Mouse (Mus musculus): ENCODE data around the gene Fkbp1a.

Fkbp1a gene

DNA sequence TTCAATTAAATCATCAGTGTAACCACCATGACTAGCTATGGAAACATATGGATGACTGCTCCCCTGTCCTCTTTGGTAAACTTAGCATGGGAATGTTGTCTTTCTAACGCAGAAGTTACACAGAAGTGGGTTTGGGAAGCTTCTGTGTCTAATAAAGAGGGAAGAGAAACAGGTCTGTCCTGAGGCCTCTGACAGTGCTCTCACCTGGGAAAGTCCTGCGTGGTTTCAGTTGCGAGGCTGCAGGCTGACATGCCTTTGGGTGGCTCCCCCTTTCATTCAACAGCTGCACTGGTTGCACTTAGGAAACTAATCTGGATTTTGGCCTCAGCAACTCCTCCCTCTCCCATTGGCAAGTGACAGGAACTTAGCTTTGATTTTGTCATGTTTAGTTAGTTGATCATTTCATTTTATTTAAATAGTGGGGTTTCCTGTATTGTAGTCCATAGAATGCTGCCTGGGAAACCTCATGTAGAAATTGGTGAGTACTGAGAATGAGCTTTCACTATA is 7.4 kb downstream of the Fkbp1a start:
- DNase-seq: no peak

DNA sequence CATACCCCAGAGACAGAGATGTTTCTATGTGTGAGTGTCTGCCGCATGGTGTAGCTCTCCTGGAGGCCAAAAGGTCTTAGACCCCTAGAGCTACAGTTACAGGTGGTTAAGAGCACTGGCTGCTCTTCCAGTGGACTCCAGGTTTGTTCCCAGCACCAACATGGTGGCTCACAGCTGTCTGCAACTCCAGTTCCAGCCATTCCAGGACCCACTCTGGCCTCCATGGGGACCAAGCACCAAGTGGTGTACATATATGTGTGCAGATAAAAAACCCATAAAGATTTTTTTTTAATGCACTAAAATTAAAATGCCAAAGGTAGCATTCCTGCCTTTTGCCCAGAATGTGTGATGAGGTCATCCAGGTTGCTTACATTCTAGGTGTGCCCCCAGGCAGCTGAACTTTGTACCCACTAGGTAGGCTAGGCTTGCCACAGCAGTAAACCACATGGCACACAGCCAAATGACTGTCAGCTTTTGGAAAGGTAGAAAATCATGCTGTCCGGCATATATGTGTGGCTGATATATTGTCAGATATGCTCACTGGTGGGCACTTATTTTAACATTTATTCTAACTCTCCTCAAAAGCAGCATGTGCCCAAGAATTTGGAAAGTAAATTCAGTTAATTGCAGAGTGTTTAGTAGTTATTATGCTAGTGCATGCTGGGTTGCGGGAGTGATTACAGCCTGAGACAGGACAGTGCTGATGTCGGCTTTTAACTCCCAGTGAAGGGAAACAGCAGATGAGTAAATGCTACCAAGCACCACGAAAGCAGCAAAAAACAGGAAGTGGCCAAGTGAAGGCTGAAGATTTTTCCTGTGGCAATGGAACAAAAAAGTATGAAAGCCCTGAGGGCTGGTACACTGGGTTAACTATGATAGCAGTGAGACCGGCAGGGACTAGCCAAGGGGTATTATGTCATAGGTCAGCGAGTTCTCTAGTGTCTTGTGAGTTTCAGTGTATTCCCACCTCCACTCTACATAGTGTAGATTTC is 20.9 kb downstream of the Fkbp1a start:
- DNase-seq: no peak

- DNase-seq: no peak
These were observed 21.7 kb downstream of the Fkbp1a start for GRCm38 (mm10) chr2:151564006-151564405.

DNA sequence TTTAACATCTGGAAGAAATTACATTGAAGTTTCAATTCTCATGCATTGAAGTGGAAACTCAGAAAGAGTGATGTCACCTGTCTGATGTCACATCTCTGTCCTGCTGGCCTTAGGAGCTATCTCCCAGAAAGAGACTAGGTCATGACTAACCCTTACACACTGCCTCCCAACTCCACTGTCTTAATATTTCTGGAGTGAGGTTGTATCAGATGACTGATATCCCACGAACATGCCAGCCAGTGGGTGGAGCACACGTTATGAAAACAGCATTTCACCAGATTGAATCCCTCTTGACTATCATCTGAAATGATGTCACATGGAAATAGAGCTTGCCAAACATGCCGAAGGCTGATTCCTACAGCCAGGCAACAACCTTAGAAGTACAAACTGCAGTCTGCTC is 22.7 kb downstream of the Fkbp1a start:
- DNase-seq: peak; percentile 60

DNA sequence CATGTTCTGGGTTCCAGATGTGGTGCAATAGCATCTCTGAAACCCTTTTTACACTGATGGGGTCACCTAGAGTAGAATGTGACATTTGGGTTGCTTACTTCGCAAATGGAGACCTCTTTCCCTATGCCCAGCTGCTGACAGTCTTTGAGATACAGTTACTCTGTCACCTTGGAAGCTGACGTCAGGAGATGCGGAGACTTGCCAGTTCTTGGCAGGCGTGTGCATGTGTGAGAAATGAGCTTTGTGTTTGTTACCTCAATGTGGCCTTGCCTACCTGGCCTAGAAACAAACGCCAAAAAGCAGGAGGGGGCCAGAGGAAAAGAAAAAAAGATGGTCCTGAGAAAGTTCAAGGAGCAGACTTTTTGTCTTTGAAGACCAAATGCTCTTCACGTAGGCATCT is 24.6 kb downstream of the Fkbp1a start:
- DNase-seq: no peak

DNA sequence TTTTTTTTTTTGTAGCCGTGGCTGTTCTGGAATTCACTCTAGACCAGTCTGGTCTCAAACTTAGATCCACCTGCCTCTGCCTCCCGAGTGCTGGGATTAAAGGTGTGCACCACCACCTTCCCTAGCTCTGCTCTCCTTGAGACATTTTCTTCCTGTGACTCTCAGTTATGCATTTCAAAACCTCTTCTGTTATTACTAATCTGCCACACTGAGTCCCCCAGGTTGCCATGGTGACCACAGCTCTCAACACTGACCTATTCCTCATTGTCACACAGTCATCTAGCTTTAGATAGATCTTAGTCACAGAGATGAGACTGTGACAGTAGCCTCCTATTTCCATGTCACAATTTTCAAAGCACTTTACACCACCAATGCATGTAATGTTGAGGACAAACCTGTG is 27.2 kb downstream of the Fkbp1a start:
- no peak for DNase-seq

GRCm38 (mm10) chr2:151571873-151572700 is 29.8 kb downstream of the Fkbp1a start, which contains the start of gene Sdcbp2:
Gene Sdcbp2 (plus strand): TSS chr2:151572622.
- DNase-seq: no peak

GRCm38 (mm10) chr2:151573667-151574066 is 31.4 kb downstream of the Fkbp1a start:
- peak; percentile 62 for DNase-seq

DNA sequence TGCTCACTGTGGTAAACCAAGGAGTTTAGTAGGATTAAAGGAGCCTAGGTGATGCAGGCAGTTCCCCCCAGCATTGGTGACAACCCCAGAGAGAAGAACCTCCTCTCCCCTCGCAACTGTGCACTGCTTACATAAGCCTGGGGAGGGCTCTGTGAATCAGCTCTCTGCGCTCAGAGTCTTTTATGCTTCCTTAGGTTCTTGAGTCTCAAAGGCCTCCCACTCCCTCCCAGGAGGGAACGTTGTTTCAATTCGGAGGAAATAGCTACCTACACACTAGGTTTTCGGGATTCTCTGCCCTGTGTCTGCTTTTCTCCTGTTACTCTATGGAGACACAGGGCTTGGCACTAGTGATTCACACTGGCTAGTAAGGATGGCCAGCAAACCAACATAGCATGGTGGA is 32.3 kb downstream of the Fkbp1a start:
- peak; percentile 71 for DNase-seq

DNA sequence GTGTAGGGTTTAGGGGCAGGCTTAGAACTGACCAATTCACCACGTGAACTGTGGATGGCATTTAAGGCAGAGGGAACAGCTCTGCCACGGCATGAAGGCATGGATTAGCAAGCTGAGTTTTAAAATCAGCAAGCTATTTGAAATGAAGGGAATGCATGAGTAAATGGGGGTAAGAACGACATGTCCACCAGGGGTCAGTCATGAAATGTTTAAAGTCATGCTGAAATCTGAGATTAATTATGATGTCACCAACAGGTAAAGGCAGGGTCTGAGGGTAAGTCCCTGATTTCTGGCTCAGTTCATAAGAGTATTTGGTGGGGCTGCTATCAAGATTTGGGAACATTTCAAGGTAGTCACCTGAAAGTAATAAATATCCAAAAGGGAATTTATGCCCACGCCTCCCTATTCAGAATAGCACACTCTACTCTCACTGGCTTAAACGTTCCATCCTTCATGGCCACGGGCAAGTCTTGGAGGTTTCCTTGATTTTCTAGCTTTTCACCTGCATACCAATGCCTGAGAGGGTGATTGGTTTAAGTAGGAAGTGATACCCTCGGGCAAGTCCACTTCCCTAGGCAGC is 32.9 kb downstream of the Fkbp1a start:
- no peak for DNase-seq

DNA sequence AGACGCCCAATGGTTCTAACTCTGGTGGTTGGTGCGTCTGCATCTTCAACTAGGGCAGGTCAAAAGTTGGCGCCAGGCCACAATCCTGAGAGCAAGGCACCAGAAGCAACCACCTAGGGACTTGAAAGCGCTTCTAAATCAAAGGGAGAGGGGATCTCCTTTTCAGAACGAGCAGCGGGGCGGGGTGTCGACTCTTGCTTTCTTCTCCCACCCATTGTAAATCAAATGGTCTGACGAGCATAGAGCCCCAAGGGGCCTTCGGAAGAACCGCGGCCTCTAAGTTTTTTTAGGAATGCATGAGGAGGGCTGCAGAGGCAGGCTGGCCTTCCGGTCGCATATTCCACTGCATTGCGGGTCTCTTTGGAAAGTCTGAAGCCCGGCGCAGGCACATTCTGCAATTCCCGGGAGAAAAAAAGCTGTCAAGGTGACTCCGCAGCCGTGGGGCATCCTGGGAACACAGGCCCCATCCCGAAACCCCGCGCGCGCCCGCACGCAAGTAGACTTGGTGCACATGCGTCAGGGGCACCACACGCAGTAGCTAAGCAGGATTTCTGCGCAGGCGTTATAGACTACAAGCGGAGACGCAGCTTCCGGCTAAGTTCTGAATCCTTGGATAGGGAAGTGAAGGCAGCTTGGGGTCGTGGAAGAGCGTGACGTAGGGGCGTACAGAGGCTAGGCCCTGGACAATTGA is 33.6 kb downstream of the Fkbp1a start:
- DNase-seq: peak; percentile 95

DNA sequence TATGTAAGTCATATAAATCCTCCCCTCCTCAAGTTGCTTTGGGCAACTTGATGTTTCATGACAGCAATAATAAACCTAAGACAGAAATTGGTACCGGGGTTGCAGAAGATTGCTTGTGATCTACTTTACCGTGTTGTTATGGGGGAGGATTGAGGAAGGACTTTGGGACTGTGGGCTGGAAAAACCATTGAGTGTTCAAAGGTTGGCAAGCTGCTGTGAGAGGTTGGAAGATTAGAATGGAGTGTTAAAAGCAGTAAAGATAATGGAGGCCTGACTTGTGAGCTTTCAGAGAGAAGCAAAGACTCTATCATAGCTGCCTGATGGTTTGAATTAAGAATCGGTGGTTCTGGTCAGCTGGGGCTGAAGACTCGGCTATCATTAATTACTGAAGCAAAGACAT is 36.9 kb downstream of the Fkbp1a start:
- DNase-seq: no peak

DNA sequence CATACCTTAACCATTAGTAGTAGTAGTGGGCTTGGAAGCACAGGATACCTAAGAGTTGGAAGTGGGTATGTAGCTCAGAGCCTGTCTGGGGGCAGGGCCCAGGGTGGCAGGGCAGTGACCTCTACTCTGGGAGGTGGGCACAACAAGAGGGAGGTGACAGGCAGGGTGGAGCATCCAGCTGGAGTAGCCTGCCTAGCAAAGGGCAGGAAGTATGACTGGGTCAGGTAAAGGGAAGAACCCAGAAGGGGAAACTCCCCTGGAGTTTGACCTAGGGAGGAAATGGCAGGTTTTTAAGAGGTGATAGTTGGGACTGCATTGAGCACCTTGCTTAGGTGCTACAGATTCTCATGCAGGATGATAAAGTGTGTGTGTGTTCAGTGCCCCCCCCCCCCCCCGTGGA is 38.7 kb downstream of the Fkbp1a start:
- DNase-seq: no peak

GRCm38 (mm10) chr2:151585934-151586333 is 43.7 kb downstream of the Fkbp1a start:
- DNase-seq: no peak

DNA sequence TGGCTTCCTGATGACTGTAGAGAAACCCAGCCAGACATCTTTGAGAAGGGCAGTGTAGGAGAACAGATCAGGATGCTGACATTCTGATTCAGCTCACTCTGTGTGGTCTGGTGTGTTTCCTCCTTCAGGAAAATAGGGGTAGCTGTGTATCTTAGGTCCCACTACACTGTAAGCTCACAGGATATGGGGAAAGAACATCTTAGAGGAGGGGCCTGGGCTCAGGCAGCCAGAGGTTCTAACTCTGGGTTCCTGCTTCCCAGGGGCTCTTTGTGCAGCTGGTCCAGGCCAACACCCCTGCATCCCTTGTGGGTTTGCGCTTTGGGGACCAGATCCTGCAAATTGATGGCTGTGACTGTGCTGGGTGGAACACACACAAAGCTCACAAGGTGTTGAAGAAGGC is 44.5 kb downstream of the Fkbp1a start:
- no peak for DNase-seq

- DNase-seq: no peak
These were observed 45.0 kb downstream of the Fkbp1a start for GRCm38 (mm10) chr2:151587306-151587705.

DNA sequence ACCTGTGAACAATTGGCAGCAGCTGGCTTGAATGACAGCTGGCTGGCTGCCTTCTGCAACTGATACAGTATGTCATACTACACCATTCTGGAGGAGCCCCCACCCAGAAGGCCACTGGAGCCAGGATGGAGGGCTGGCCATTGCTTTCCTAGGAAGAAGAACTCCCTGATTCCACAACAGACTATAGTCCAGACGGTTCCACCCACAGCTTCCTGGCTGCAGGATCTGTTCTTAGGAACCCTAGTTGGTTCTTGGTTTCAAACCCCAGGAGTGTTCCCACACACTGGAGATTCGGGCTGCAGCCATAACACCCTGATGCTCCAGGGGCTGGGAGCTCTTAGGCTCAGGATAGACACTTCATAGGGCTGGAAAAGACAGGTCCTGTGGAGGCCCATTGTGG is 55.8 kb downstream of the Fkbp1a start:
- peak; percentile 74 for DNase-seq

- no peak for DNase-seq
These were observed 59.8 kb downstream of the Fkbp1a start for GRCm38 (mm10) chr2:151602106-151602505.

- DNase-seq: peak; percentile 68
These were observed 61.3 kb downstream of the Fkbp1a start for GRCm38 (mm10) chr2:151603630-151604029.

GRCm38 (mm10) chr2:151605437-151605987 is 63.2 kb downstream of the Fkbp1a start:
- DNase-seq: peak; percentile 90

GRCm38 (mm10) chr2:151608435-151608834 is 66.2 kb downstream of the Fkbp1a start:
- no peak for DNase-seq

DNA sequence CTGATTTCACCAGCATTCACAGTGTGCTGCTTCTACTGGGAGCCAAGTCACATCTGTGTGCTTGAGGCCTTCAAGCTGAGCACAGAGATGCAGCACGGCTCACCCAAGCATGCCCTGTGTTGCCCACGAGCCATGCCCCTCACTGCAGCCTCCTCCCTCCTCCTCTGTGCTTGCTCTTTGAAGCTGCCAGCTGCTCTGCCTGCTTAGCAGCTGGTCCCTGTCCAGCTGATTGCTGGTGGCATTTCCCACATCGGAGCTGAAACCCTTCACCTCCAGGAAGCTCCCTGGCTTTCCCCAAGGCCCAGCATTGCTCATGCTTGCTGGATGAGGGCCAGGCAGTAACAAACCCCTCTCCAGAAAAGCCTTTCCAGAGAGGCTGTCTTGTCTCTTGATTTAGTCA is 67.7 kb downstream of the Fkbp1a start:
- DNase-seq: no peak
